Mouse (Mus musculus): ENCODE data around the gene Mier1.
"Not testable (repeated sequence)": the region's sequence is repeated elsewhere in the genome, so short reads cannot be mapped to it uniquely, and the experiment has no call there.

The Mier1 gene

GRCm38 (mm10) chr4:103114184-103115111, at the start of gene Mier1, which contains the start of gene Wdr78:
TSS of gene Mier1 (plus strand) at chr4:103114390.
TSS of gene Wdr78 (minus strand) at chr4:103114555.
- peak; percentile 98 for DNase-seq

- no peak for DNase-seq
Measured at GRCm38 (mm10) chr4:103064421-103064820, 49.8 kb upstream of the Mier1 start.

GRCm38 (mm10) chr4:103064976-103065375, 49.2 kb upstream of the Mier1 start:
- no peak for DNase-seq

- DNase-seq: no peak
Measured at GRCm38 (mm10) chr4:103067906-103068655, 46.1 kb upstream of the Mier1 start.

- DNase-seq: no peak
Measured at GRCm38 (mm10) chr4:103070631-103071030, 43.6 kb upstream of the Mier1 start.

GRCm38 (mm10) chr4:103085237-103085636, 29.0 kb upstream of the Mier1 start:
- DNase-seq: no peak

- DNase-seq: no peak
Measured at GRCm38 (mm10) chr4:103095921-103096320, 18.3 kb upstream of the Mier1 start.

GRCm38 (mm10) chr4:103098532-103098931, 15.7 kb upstream of the Mier1 start:
- DNase-seq: no peak

GRCm38 (mm10) chr4:103112651-103113050, 1.5 kb upstream of the Mier1 start:
- DNase-seq: no peak

- no peak for DNase-seq
Measured at GRCm38 (mm10) chr4:103113402-103113801, 788 bp upstream of the Mier1 start.

- DNase-seq: no peak
Measured at GRCm38 (mm10) chr4:103118888-103119228, 4.7 kb downstream of the Mier1 start.

- peak; percentile 89 for DNase-seq
Measured at GRCm38 (mm10) chr4:103119229-103120027, 5.2 kb downstream of the Mier1 start.

- DNase-seq: no peak
Measured at GRCm38 (mm10) chr4:103120028-103120384, 5.8 kb downstream of the Mier1 start.

- no peak for DNase-seq
Measured at GRCm38 (mm10) chr4:103120395-103120794, 6.2 kb downstream of the Mier1 start.

GRCm38 (mm10) chr4:103120874-103121389, 6.7 kb downstream of the Mier1 start:
- no peak for DNase-seq

- no peak for DNase-seq
Measured at GRCm38 (mm10) chr4:103123086-103123485, 8.9 kb downstream of the Mier1 start.

GRCm38 (mm10) chr4:103123606-103124005, 9.4 kb downstream of the Mier1 start:
- no peak for DNase-seq

GRCm38 (mm10) chr4:103126533-103126932, 12.3 kb downstream of the Mier1 start:
- DNase-seq: no peak

GRCm38 (mm10) chr4:103136946-103137345, 22.8 kb downstream of the Mier1 start:
- DNase-seq: no peak

GRCm38 (mm10) chr4:103146339-103146738, 32.1 kb downstream of the Mier1 start:
- peak; percentile 77 for DNase-seq

- no peak for DNase-seq
Measured at GRCm38 (mm10) chr4:103151946-103152345, 37.8 kb downstream of the Mier1 start.

- no peak for DNase-seq
Measured at GRCm38 (mm10) chr4:103158781-103159180, 44.6 kb downstream of the Mier1 start.

GRCm38 (mm10) chr4:103166198-103166597, 52.0 kb downstream of the Mier1 start:
- DNase-seq: not testable (repeated sequence)
